Mouse (Mus musculus) heart, adult 11 months (tissue): ENCODE data around the gene Golm1.
"Not testable (repeated sequence)": the region's sequence is repeated elsewhere in the genome, so short reads cannot be mapped to it uniquely, and the experiment has no call there.

Experiments
- DNase-seq: peaks from one replicate; pipeline ENCODE4 v3.0.0; 2022

The Golm1 gene

GRCm38 (mm10) chr13:59642818-59643217, 32.8 kb downstream of the Golm1 start:
- DNase-seq = no peak

- no peak for DNase-seq
These were observed 35.5 kb downstream of the Golm1 start for GRCm38 (mm10) chr13:59640178-59640440.

- DNase-seq = no peak
These were observed 36.0 kb downstream of the Golm1 start for GRCm38 (mm10) chr13:59639368-59640177.

GRCm38 (mm10) chr13:59637800-59638199, 37.8 kb downstream of the Golm1 start:
- no peak for DNase-seq

GRCm38 (mm10) chr13:59634637-59635036, 41.0 kb downstream of the Golm1 start:
- DNase-seq = no peak

- peak; percentile 40 for DNase-seq
These were observed 48.9 kb downstream of the Golm1 start for GRCm38 (mm10) chr13:59626739-59627138.

- DNase-seq = peak; percentile 96
These were observed 50.7 kb downstream of the Golm1 start for GRCm38 (mm10) chr13:59624903-59625302.

GRCm38 (mm10) chr13:59624389-59624788, 51.2 kb downstream of the Golm1 start:
- peak; percentile 75 for DNase-seq

- peak; percentile 42 for DNase-seq
These were observed 53.7 kb downstream of the Golm1 start for GRCm38 (mm10) chr13:59621643-59622489.

- DNase-seq = peak; percentile 55
These were observed 57.1 kb downstream of the Golm1 start for GRCm38 (mm10) chr13:59618463-59618862.

GRCm38 (mm10) chr13:59615554-59615953, 60.1 kb downstream of the Golm1 start:
- no peak for DNase-seq

GRCm38 (mm10) chr13:59615152-59615551, 60.5 kb downstream of the Golm1 start:
- peak; percentile 33 for DNase-seq

- DNase-seq = peak; percentile 55
These were observed 61.7 kb downstream of the Golm1 start for GRCm38 (mm10) chr13:59613868-59614267.

- peak; percentile 90 for DNase-seq
These were observed 65.2 kb downstream of the Golm1 start for GRCm38 (mm10) chr13:59610437-59610836.

- DNase-seq = peak; percentile 54
These were observed 65.7 kb downstream of the Golm1 start for GRCm38 (mm10) chr13:59609885-59610284.

- DNase-seq = peak; percentile 78
These were observed 70.2 kb downstream of the Golm1 start for GRCm38 (mm10) chr13:59605221-59605922.

GRCm38 (mm10) chr13:59604511-59604910, 71.1 kb downstream of the Golm1 start:
- DNase-seq = peak; percentile 40

GRCm38 (mm10) chr13:59603096-59603495, 72.5 kb downstream of the Golm1 start:
- no peak for DNase-seq

GRCm38 (mm10) chr13:59592630-59593029, 83.0 kb downstream of the Golm1 start:
- no peak for DNase-seq

- DNase-seq = not testable (repeated sequence)
These were observed 83.6 kb downstream of the Golm1 start for GRCm38 (mm10) chr13:59592058-59592457.

- DNase-seq = no peak
These were observed 84.9 kb downstream of the Golm1 start for GRCm38 (mm10) chr13:59590691-59591090.

- no peak for DNase-seq
These were observed 85.9 kb downstream of the Golm1 start for GRCm38 (mm10) chr13:59589672-59590071.

GRCm38 (mm10) chr13:59587201-59587600, 88.4 kb downstream of the Golm1 start:
- no peak for DNase-seq

GRCm38 (mm10) chr13:59585648-59586005, 90.0 kb downstream of the Golm1 start:
- DNase-seq = no peak
